In genomic region chr19:40935376-40935775, GRCm38 (mm10) we compare ENCODE assay signal across 17 mouse cellular contexts. TPM values are rescaled to one million over a fixed set of nuclear protein-coding genes. Genes with fewer than 3 reads are reported as not detected.
DNase-seq lines count a peak whose midpoint lies in the region.
"Had no signal": no experiment of that assay in that cellular context is flagged by ENCODE, and none has a peak within 500 bp of the region (broad histone marks: within the 10 kb centered on the region; RNA-seq: fewer than 3 reads in every experiment).

No protein-coding gene starts in this region.

- peak; percentile 25 for DNase-seq in thymus, postnatal 4 days
- DNase-seq in thymus, postnatal 36 days: no peak
- DNase-seq in ES-CJ7 (ENCODE audit: low read depth, low spot score) (peak; percentile 82), ZHBTc4 (ENCODE audit: low read depth, low spot score) (peak; percentile 72)
- DNase-seq in adrenal gland, postnatal 14 days: no peak
- no peak for DNase-seq in testis, postnatal 14 days (ENCODE audit: low spot score)
- DNase-seq: adrenal gland, adult 2 months; adrenal gland, postnatal 25 days; cerebellum, adult 11-12 months; cerebellum, adult 8-10 months; cerebellum, postnatal 25 days; forebrain, postnatal 0 days; gastrocnemius, adult 2 months; gastrocnemius, postnatal 14 days; heart, adult 18-20 months; heart, postnatal 10 days; heart, postnatal 4 days had no signal

RNA-seq across cellular contexts. Expression of gene Zfp518a, which starts 40.9 kb away (rescaled TPM):
- 12.8 and 15.2 TPM in 2 replicates for total RNA-seq in adrenal gland, postnatal 14 days (2021)

RNA-seq across cellular contexts. Expression of gene Blnk, which starts 59.0 kb away (rescaled TPM):
- total RNA-seq in adrenal gland, postnatal 14 days (2021): 1.7 and 4.8 TPM in 2 replicates

Comparison
In these comparisons a context has a peak if more than half of its experiments do, and no peak if none do; other contexts are left out.
1. DNase-seq: peak in thymus, postnatal 4 days (single experiment), ES-CJ7 (single experiment) and ZHBTc4 (single experiment); none in thymus, postnatal 36 days (0 of 2), adrenal gland, postnatal 14 days (single experiment) and testis, postnatal 14 days (single experiment).